Mouse (Mus musculus): ENCODE measurements around the gene Zfp358.

DNA sequence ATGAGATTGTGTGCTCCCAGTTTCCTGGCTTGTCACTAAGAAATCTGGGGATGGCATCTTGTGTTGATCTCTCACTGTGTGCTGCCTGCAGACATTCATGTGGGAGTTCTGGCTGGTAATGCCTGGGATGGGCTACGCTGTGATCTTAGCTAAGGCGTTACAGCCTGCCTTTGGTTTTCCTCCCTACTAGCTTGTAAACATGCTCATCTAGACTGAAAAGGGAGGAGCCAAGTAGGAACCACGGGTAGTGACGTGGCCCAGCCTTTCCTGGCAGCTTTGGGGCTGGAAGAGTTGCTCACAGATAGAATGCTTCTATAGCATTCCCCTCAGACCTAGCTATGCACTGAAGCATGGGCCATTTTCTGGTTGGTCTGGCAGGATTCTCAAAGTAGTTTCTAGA lies 9.3 kb downstream of the Zfp358 start:
- TF ChIP-seq EP300 (IDR thresholded peaks at IDR 0.05) (no peak), CTCF (IDR thresholded peaks at IDR 0.05) (no peak)

Measured in lung, postnatal 0 days (tissue).